ENCODE assay signal across 8 mouse cellular contexts in the genomic region with DNA sequence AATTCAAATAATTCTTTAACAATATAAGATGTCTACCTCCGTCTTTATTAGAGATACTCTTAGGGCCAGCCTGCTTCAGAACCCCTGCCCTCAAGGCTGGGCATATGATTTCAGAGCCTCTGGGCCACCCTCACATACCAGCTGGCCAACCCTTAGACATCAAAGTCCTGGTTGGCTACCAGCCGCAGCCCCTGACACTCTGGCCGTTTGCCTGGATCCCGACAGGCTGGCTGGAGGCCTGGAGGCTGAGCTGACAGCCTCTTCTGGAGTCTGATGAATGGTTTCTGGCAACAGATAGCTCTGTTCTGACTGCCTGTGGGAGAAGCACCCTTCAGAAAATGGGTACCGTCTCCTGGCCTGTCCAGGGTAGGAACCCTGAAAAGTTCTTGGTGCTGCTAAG.
DNase-seq lines count a peak whose midpoint lies in the region; ATAC-seq and TF ChIP-seq lines count a peak whose summit lies in the region.

No protein-coding gene starts in this region.

- 34% methylated on average over 5 of the region's 5 CpGs for WGBS in intestine, embryonic 14.5 days
- 52% methylated on average over 5 of the region's 5 CpGs for whole genome bisulfite sequencing in intestine, postnatal 0 days

- H3K27ac ChIP-seq in intestine, embryonic 14.5 days (ENCODE audit: low read depth), result no peak overlapping the region
- H3K27ac ChIP-seq in intestine, postnatal 0 days (ENCODE audit: low read depth, low read length), result no peak overlapping the region

- H3K36me3 ChIP-seq in intestine, embryonic 14.5 days (ENCODE audit: control insufficient read depth, insufficient read depth, low read length), result no peaks in the 10 kb centered on the region
- no peaks in the 10 kb centered on the region for H3K36me3 ChIP-seq in intestine, postnatal 0 days (ENCODE audit: control insufficient read depth, insufficient read depth)

- peaks cover 6% of the 10 kb centered on the region; the same call in 1 of the 2 replicates for H3K4me1 ChIP-seq in intestine, embryonic 14.5 days (replicated peaks; ENCODE audit: control insufficient read depth, insufficient read depth, low read length)
- no peaks in the 10 kb centered on the region for H3K4me1 ChIP-seq in intestine, postnatal 0 days (replicated peaks; ENCODE audit: control insufficient read depth, insufficient read depth, low read length)

- no peak overlapping the region for H3K4me2 ChIP-seq in intestine, embryonic 14.5 days (ENCODE audit: low read length)
- H3K4me2 ChIP-seq in intestine, postnatal 0 days (replicated peaks; ENCODE audit: low read depth), result no peak overlapping the region

- no peak; the same call in 1 of the 2 replicates for ATAC-seq in intestine, embryonic 14.5 days (replicated peaks; ENCODE audit: low FRiP score, low TSS enrichment, low read depth)
- no peak for ATAC-seq in intestine, postnatal 0 days

- no peak overlapping the region for H3K9ac ChIP-seq in intestine, embryonic 14.5 days (ENCODE audit: low read length)
- H3K9ac ChIP-seq in intestine, postnatal 0 days (ENCODE audit: low read depth, low read length), result no peak overlapping the region

- H3K27me3 ChIP-seq in intestine, embryonic 14.5 days (replicated peaks; ENCODE audit: control insufficient read depth, insufficient read depth, low read length), result no peaks in the 10 kb centered on the region
- no peaks in the 10 kb centered on the region for H3K27me3 ChIP-seq in intestine, postnatal 0 days (replicated peaks; ENCODE audit: control insufficient read depth, insufficient read depth, low read length)

- no peaks in the 10 kb centered on the region for H3K9me3 ChIP-seq in intestine, embryonic 14.5 days (ENCODE audit: control insufficient read depth, low read length)
- no peaks in the 10 kb centered on the region for H3K9me3 ChIP-seq in intestine, postnatal 0 days (ENCODE audit: control insufficient read depth)

- no peak for TF ChIP-seq CTCF in intestine, postnatal 0 days (IDR thresholded peaks at IDR 0.05; ENCODE audit: low read depth)

- no peak overlapping the region for H3K4me3 ChIP-seq in intestine, embryonic 14.5 days (ENCODE audit: low read depth, low read length)
- H3K4me3 ChIP-seq in intestine, postnatal 0 days (ENCODE audit: low read depth, low read length), result no peak overlapping the region

- peak; percentile 61 for DNase-seq in intestine, embryonic 14.5 days (ENCODE audit: low spot score)
- peak; percentile 40 for DNase-seq in brain, embryonic 18.5 days (ENCODE audit: low read depth, low spot score)
- DNase-seq in gastrocnemius, postnatal 10 days, result peak; percentile 47
- peak; percentile 74 to 81 for DNase-seq in layer of hippocampus, postnatal 10 days (ENCODE audit: low spot score in 2 of 2)
- peak; percentile 49 for DNase-seq in ovary, postnatal 10 days (ENCODE audit: low spot score)
- DNase-seq in spleen, adult 12 weeks (ENCODE audit: low spot score), result no peak
- no peak for DNase-seq in c-Kit-positive CD71-positive TER-119-positive erythroid progenitor cells, embryonic 14.5 days (ENCODE audit: low spot score)

Comparison
In these comparisons a context has a peak if more than half of its experiments do, and no peak if none do; other contexts are left out.
1. DNase-seq: peak in intestine, embryonic 14.5 days (single experiment), brain, embryonic 18.5 days (single experiment), gastrocnemius, postnatal 10 days (single experiment), layer of hippocampus, postnatal 10 days (2 of 2) and ovary, postnatal 10 days (single experiment); none in spleen, adult 12 weeks (single experiment) and c-Kit-positive CD71-positive TER-119-positive erythroid progenitor cells, embryonic 14.5 days (single experiment).